Mouse (Mus musculus): ENCODE measurements around the gene Rora. TPM values are rescaled to one million over a fixed set of nuclear protein-coding genes. Genes with fewer than 3 reads are reported as not detected.

The Rora gene
- polyA plus RNA-seq, 1 experiment = 0.86 TPM

DNA sequence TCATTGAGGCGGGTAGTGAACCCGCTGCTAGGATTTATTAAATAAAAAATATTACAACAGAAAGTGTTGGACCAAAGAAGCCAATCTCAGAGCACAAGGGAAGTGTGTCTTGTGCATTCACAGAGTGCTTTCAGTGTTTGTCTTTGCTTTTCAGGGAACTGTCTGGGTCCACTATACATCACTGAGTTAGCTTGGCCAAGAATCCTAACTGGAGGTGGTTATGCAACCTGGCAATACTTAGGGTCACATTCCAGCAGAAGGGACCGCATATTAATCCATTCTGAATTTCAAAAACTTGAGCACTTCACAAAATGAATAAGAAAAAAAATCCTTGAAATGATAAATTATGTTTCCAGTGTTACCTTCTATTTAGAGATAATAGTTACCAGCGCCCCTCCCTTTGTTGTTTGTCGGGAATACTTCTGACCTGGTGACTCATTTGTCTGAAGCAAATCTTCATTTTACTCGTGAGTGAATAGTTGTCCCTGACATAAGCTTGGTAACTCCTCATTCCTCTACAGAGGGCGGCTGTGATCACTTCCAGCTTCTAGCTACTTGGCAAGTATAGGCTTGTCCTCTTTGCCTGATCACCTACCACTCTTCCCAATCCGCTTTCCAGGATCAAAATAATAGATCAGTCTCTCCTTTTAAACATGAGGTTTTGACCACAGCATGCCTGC is 133.2 kb downstream of the Rora start:
- no peak overlapping the region for H3K4me3 ChIP-seq
- TF ChIP-seq USF1 (IDR thresholded peaks at IDR 0.05; ENCODE audit: low read depth) (no peak), SRF (IDR thresholded peaks at IDR 0.05; ENCODE audit: control insufficient read depth, insufficient read length, low read depth) (no peak), MYOG (IDR thresholded peaks at IDR 0.05; ENCODE audit: control insufficient read depth in 1 of 3, insufficient read depth in 1 of 3, insufficient read length in 2 of 3, low read depth in 2 of 3) (no peak), REST (IDR thresholded peaks at IDR 0.05; ENCODE audit: insufficient read depth, insufficient read length) (no peak), POLR2A (IDR thresholded peaks at IDR 0.05; ENCODE audit: insufficient read length, low read depth) (no peak), CEBPB (IDR thresholded peaks at IDR 0.05; ENCODE audit: insufficient read depth, poor library complexity, severe bottlenecking) (no peak), MAX (IDR thresholded peaks at IDR 0.05; ENCODE audit: low read depth) (no peak), E2F4 (IDR thresholded peaks at IDR 0.05; ENCODE audit: insufficient read depth) (no peak), MYOD1 (IDR thresholded peaks at IDR 0.05; ENCODE audit: control insufficient read depth in 1 of 3, insufficient read length in 2 of 3, low read depth in 2 of 3) (no peak), POLR2AphosphoS2 (IDR thresholded peaks at IDR 0.05; ENCODE audit: insufficient read length, low read depth) (no peak), TCF12 (IDR thresholded peaks at IDR 0.05; ENCODE audit: insufficient read depth, poor library complexity, severe bottlenecking) (no peak), TCF3 (IDR thresholded peaks at IDR 0.05; ENCODE audit: insufficient read length, low read depth) (no peak)
- no peaks in the 10 kb centered on the region for H3K79me2 ChIP-seq (ENCODE audit: control insufficient read depth, insufficient read depth)
- no peaks in the 10 kb centered on the region for H3K36me3 ChIP-seq (ENCODE audit: control insufficient read depth, insufficient read depth)
- no peak overlapping the region for H3K4me2 ChIP-seq (ENCODE audit: low read depth)
- H3K27me3 ChIP-seq (ENCODE audit: control insufficient read depth, insufficient read depth, insufficient read length) = no peaks in the 10 kb centered on the region
- H3ac ChIP-seq (ENCODE audit: control insufficient read depth, insufficient read length) = no peak overlapping the region

DNA sequence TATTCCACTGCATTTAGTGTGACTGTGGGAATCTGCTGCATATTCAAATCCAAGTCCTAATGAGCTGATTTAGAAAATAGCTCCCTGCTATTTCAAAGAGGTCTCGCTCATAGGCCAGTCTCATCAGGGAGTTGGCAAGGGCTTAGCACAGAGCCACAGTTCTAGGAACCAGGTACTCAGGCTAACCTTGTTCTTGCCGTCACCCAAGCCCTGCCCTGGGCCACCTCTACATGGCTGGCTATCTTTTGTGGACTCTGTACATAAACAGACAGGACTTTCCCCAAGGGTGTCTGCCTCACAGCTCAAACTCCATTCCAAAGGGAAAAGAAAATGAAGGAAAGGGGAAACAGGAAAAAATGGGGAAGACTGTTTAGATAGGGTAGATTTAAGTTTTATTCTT is 134.1 kb downstream of the Rora start:
- H3ac ChIP-seq (ENCODE audit: control insufficient read depth, insufficient read length) = no peak overlapping the region
- H3K36me3 ChIP-seq (ENCODE audit: control insufficient read depth, insufficient read depth) = no peaks in the 10 kb centered on the region
- TF ChIP-seq TCF3 (IDR thresholded peaks at IDR 0.05; ENCODE audit: insufficient read length, low read depth) (no peak), USF1 (IDR thresholded peaks at IDR 0.05; ENCODE audit: low read depth) (no peak), MAX (IDR thresholded peaks at IDR 0.05; ENCODE audit: low read depth) (no peak), REST (IDR thresholded peaks at IDR 0.05; ENCODE audit: insufficient read depth, insufficient read length) (no peak), E2F4 (IDR thresholded peaks at IDR 0.05; ENCODE audit: insufficient read depth) (no peak)
- no peak overlapping the region for H3K4me3 ChIP-seq
- no peak overlapping the region for H3K4me2 ChIP-seq (ENCODE audit: low read depth)
- H3K27me3 ChIP-seq (ENCODE audit: control insufficient read depth, insufficient read depth, insufficient read length) = no peaks in the 10 kb centered on the region
- no peaks in the 10 kb centered on the region for H3K79me2 ChIP-seq (ENCODE audit: control insufficient read depth, insufficient read depth)

GRCm38 (mm10) chr9:68790922-68791321 is 137.3 kb downstream of the Rora start:
- Histone ChIP-seq H3K4me3 (no peak overlapping the region), H3K79me2 (ENCODE audit: control insufficient read depth, insufficient read depth) (no peaks in the 10 kb centered on the region), H3ac (ENCODE audit: control insufficient read depth, insufficient read length) (no peak overlapping the region), H3K4me2 (ENCODE audit: low read depth) (no peak overlapping the region), H3K27me3 (ENCODE audit: control insufficient read depth, insufficient read depth, insufficient read length) (no peaks in the 10 kb centered on the region), H3K36me3 (ENCODE audit: control insufficient read depth, insufficient read depth) (no peaks in the 10 kb centered on the region)
- TF ChIP-seq POLR2AphosphoS2 (IDR thresholded peaks at IDR 0.05; ENCODE audit: insufficient read length, low read depth) (no peak), SRF (IDR thresholded peaks at IDR 0.05; ENCODE audit: control insufficient read depth, insufficient read length, low read depth) (no peak), USF1 (IDR thresholded peaks at IDR 0.05; ENCODE audit: low read depth) (no peak), CEBPB (IDR thresholded peaks at IDR 0.05; ENCODE audit: insufficient read depth, poor library complexity, severe bottlenecking) (no peak), E2F4 (IDR thresholded peaks at IDR 0.05; ENCODE audit: insufficient read depth) (no peak), POLR2A (IDR thresholded peaks at IDR 0.05; ENCODE audit: insufficient read length, low read depth) (no peak), TCF12 (IDR thresholded peaks at IDR 0.05; ENCODE audit: insufficient read depth, poor library complexity, severe bottlenecking) (no peak)

- no peak overlapping the region for H3ac ChIP-seq (ENCODE audit: control insufficient read depth, insufficient read length)
- no peaks in the 10 kb centered on the region for H3K79me2 ChIP-seq (ENCODE audit: control insufficient read depth, insufficient read depth)
- no peak overlapping the region for H3K4me3 ChIP-seq
- no peaks in the 10 kb centered on the region for H3K27me3 ChIP-seq (ENCODE audit: control insufficient read depth, insufficient read depth, insufficient read length)
- peak overlapping the region; percentile 38 for H3K4me2 ChIP-seq (ENCODE audit: low read depth)
- TF ChIP-seq USF1 (IDR thresholded peaks at IDR 0.05; ENCODE audit: low read depth) (no peak), REST (IDR thresholded peaks at IDR 0.05; ENCODE audit: insufficient read depth, insufficient read length) (no peak), POLR2AphosphoS2 (IDR thresholded peaks at IDR 0.05; ENCODE audit: insufficient read length, low read depth) (no peak), SRF (IDR thresholded peaks at IDR 0.05; ENCODE audit: control insufficient read depth, insufficient read length, low read depth) (no peak), TCF12 (IDR thresholded peaks at IDR 0.05; ENCODE audit: insufficient read depth, poor library complexity, severe bottlenecking) (no peak), MAX (IDR thresholded peaks at IDR 0.05; ENCODE audit: low read depth) (no peak), TCF3 (IDR thresholded peaks at IDR 0.05; ENCODE audit: insufficient read length, low read depth) (no peak), MYOG (IDR thresholded peaks at IDR 0.05; ENCODE audit: control insufficient read depth in 1 of 3, insufficient read depth in 1 of 3, insufficient read length in 2 of 3, low read depth in 2 of 3) (no peak), E2F4 (IDR thresholded peaks at IDR 0.05; ENCODE audit: insufficient read depth) (no peak), MYOD1 (IDR thresholded peaks at IDR 0.05; ENCODE audit: control insufficient read depth in 1 of 3, insufficient read length in 2 of 3, low read depth in 2 of 3) (no peak), POLR2A (IDR thresholded peaks at IDR 0.05; ENCODE audit: insufficient read length, low read depth) (no peak), CEBPB (IDR thresholded peaks at IDR 0.05; ENCODE audit: insufficient read depth, poor library complexity, severe bottlenecking) (no peak)
- no peaks in the 10 kb centered on the region for H3K36me3 ChIP-seq (ENCODE audit: control insufficient read depth, insufficient read depth)
These were observed 138.5 kb downstream of the Rora start for GRCm38 (mm10) chr9:68791982-68792540.

DNA sequence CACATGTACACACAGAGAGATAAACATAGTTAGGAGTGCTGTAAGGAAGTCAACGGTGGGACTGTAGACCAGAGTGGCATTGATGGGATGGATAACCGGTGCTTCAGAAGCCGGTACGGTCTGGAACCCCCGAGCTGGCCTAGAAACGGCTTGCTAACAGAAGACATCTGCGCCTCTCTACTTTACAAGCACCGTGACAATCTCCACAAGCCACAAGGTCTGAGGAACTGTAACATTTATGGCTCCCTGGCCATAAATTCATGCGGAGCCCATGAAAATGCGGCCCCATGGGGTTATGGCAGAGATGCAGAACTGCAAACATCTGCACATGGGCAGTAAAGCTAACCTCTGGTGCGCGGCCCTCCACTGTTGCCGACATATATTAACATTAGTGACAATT is 141.7 kb downstream of the Rora start:
- Histone ChIP-seq H3K27me3 (ENCODE audit: control insufficient read depth, insufficient read depth, insufficient read length) (no peaks in the 10 kb centered on the region), H3K4me2 (ENCODE audit: low read depth) (no peak overlapping the region), H3ac (ENCODE audit: control insufficient read depth, insufficient read length) (no peak overlapping the region), H3K36me3 (ENCODE audit: control insufficient read depth, insufficient read depth) (no peaks in the 10 kb centered on the region), H3K4me3 (no peak overlapping the region), H3K79me2 (ENCODE audit: control insufficient read depth, insufficient read depth) (no peaks in the 10 kb centered on the region)
- TF ChIP-seq MYOG (IDR thresholded peaks at IDR 0.05; ENCODE audit: control insufficient read depth in 1 of 3, insufficient read depth in 1 of 3, insufficient read length in 2 of 3, low read depth in 2 of 3) (no peak), E2F4 (IDR thresholded peaks at IDR 0.05; ENCODE audit: insufficient read depth) (no peak), POLR2AphosphoS2 (IDR thresholded peaks at IDR 0.05; ENCODE audit: insufficient read length, low read depth) (no peak), USF1 (IDR thresholded peaks at IDR 0.05; ENCODE audit: low read depth) (no peak), SRF (IDR thresholded peaks at IDR 0.05; ENCODE audit: control insufficient read depth, insufficient read length, low read depth) (no peak), REST (IDR thresholded peaks at IDR 0.05; ENCODE audit: insufficient read depth, insufficient read length) (no peak), POLR2A (IDR thresholded peaks at IDR 0.05; ENCODE audit: insufficient read length, low read depth) (no peak), MYOD1 (IDR thresholded peaks at IDR 0.05; ENCODE audit: control insufficient read depth in 1 of 3, insufficient read length in 2 of 3, low read depth in 2 of 3) (no peak), CEBPB (IDR thresholded peaks at IDR 0.05; ENCODE audit: insufficient read depth, poor library complexity, severe bottlenecking) (no peak), TCF3 (IDR thresholded peaks at IDR 0.05; ENCODE audit: insufficient read length, low read depth) (no peak), TCF12 (IDR thresholded peaks at IDR 0.05; ENCODE audit: insufficient read depth, poor library complexity, severe bottlenecking) (no peak), MAX (IDR thresholded peaks at IDR 0.05; ENCODE audit: low read depth) (no peak)
